In the genomic region with DNA sequence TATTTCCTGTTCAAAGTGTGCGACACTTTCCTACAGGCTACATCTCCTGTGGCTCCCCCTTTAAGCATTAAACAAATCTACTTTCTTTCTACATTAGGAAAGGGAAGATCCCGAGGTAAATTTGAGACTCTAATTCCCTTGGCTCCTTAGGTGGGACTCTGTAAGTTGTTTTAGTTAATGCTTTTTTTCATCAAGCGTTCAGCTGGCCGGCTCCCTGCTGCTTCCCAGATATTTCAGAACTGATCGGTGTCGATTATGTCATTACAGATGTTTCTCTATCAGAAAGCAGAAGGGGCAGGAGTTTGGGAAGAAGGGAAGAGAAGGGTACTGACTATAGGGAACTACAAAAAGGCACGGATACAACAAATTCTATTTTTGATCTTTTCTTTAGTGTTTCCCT, we compare ENCODE assay signal across 8 mouse cellular contexts. TPM values are rescaled to one million over a fixed set of nuclear protein-coding genes. Genes with fewer than 3 reads are reported as not detected.
DNase-seq lines count a peak whose midpoint lies in the region; ATAC-seq and TF ChIP-seq lines count a peak whose summit lies in the region.

No protein-coding gene starts in this region.

- H3K9ac ChIP-seq in kidney, embryonic 15.5 days, result peak overlapping the region; percentile 99
- H3K9ac ChIP-seq in hindbrain, embryonic 13.5 days, result peak overlapping the region; percentile 98
- H3K9ac ChIP-seq in midbrain, embryonic 14.5 days (replicated peaks; ENCODE audit: low read length), result peak overlapping the region; percentile 97

- peak overlapping the region; percentile 86; the same call in 1 of the 2 replicates for H3K27ac ChIP-seq in kidney, embryonic 15.5 days
- H3K27ac ChIP-seq in bone marrow, adult 2 months (ENCODE audit: control insufficient read depth, insufficient read depth, low read depth, low read length, poor library complexity), result peak overlapping the region; percentile 89; the same call in 1 of the 2 replicates
- no peak overlapping the region for H3K27ac ChIP-seq in hindbrain, embryonic 13.5 days
- no peak overlapping the region for H3K27ac ChIP-seq in midbrain, embryonic 14.5 days (replicated peaks; ENCODE audit: low read depth, low read length)

- H3K4me3 ChIP-seq in kidney, embryonic 15.5 days (replicated peaks), result peak overlapping the region; percentile 99
- peak overlapping the region; percentile 98 for H3K4me3 ChIP-seq in bone marrow, adult 2 months (replicated peaks; ENCODE audit: control insufficient read depth, low read depth, low read length)
- peak overlapping the region; percentile 98 for H3K4me3 ChIP-seq in hindbrain, embryonic 13.5 days
- H3K4me3 ChIP-seq in midbrain, embryonic 14.5 days (replicated peaks; ENCODE audit: low read depth, low read length), result peak overlapping the region; percentile 100

- H3K27me3 ChIP-seq in kidney, embryonic 15.5 days, result no peaks in the 10 kb centered on the region
- H3K27me3 ChIP-seq in hindbrain, embryonic 13.5 days, result peaks cover 22% of the 10 kb centered on the region
- H3K27me3 ChIP-seq in midbrain, embryonic 14.5 days (ENCODE audit: control insufficient read depth, insufficient read depth, low read length), result no peaks in the 10 kb centered on the region

- WGBS in kidney, embryonic 15.5 days, result 11% methylated on average over 7 of the region's 7 CpGs
- WGBS in bone marrow, adult 2 months, result 5% methylated on average over 7 of the region's 7 CpGs
- WGBS in hindbrain, embryonic 13.5 days, result 22% methylated on average over 7 of the region's 7 CpGs
- WGBS in midbrain, embryonic 14.5 days, result 19% methylated on average over 7 of the region's 7 CpGs

- H3K4me1 ChIP-seq in kidney, embryonic 15.5 days, result peaks cover 10% of the 10 kb centered on the region
- H3K4me1 ChIP-seq in bone marrow, adult 2 months (ENCODE audit: control insufficient read depth, insufficient read depth, low read length), result no peaks in the 10 kb centered on the region; the same call in 1 of the 2 replicates
- H3K4me1 ChIP-seq in hindbrain, embryonic 13.5 days (replicated peaks), result peaks cover 15% of the 10 kb centered on the region
- H3K4me1 ChIP-seq in midbrain, embryonic 14.5 days (ENCODE audit: control insufficient read depth, insufficient read depth, low read length), result peaks cover 13% of the 10 kb centered on the region

- no peaks in the 10 kb centered on the region for H3K9me3 ChIP-seq in kidney, embryonic 15.5 days (replicated peaks)
- no peaks in the 10 kb centered on the region for H3K9me3 ChIP-seq in hindbrain, embryonic 13.5 days
- H3K9me3 ChIP-seq in midbrain, embryonic 14.5 days (ENCODE audit: control insufficient read depth, low read length), result no peaks in the 10 kb centered on the region

- H3K4me2 ChIP-seq in kidney, embryonic 15.5 days, result peak overlapping the region; percentile 72
- H3K4me2 ChIP-seq in hindbrain, embryonic 13.5 days, result peak overlapping the region; percentile 68
- H3K4me2 ChIP-seq in midbrain, embryonic 14.5 days (ENCODE audit: low read length), result peak overlapping the region; percentile 79

- DNase-seq in kidney, postnatal 4 days, result no peak
- no peak for DNase-seq in midbrain, embryonic 14.5 days
- DNase-seq in retina, embryonic 14.5 days (ENCODE audit: low spot score), result no peak
- no peak for DNase-seq in gastrocnemius, postnatal 25 days

- peaks cover 32% of the 10 kb centered on the region for H3K36me3 ChIP-seq in kidney, embryonic 15.5 days
- H3K36me3 ChIP-seq in hindbrain, embryonic 13.5 days, result peaks cover 26% of the 10 kb centered on the region
- H3K36me3 ChIP-seq in midbrain, embryonic 14.5 days (ENCODE audit: control insufficient read depth, insufficient read depth, low read length), result peaks cover 31% of the 10 kb centered on the region

- no peak for ATAC-seq in kidney, embryonic 15.5 days (replicated peaks; ENCODE audit: low FRiP score)
- no peak for ATAC-seq in hindbrain, embryonic 13.5 days (ENCODE audit: low FRiP score)
- no peak for ATAC-seq in midbrain, embryonic 14.5 days (ENCODE audit: low FRiP score, low TSS enrichment)
- no peak for ATAC-seq in erythroid progenitor cell, adult 5-6 weeks (replicated peaks; ENCODE audit: low FRiP score, poor library complexity, severe bottlenecking)

- no peak for TF ChIP-seq POLR2A in bone marrow, adult 2 months (IDR thresholded peaks at IDR 0.05; ENCODE audit: borderline replicate concordance, control insufficient read depth, low read depth, low read length)

- no peak for TF ChIP-seq CTCF in bone marrow, adult 2 months (IDR thresholded peaks at IDR 0.05; ENCODE audit: control insufficient read depth, insufficient read depth, low read length)

RNA-seq across cellular contexts. Expression of a gene that starts 0.3 kb away (rescaled TPM):
- polyA plus RNA-seq in kidney, embryonic 15.5 days (2015; fragmentation: Nextera tagmentation; extraction: Ambion mirVana), result 2.1 and 2.8 TPM in 2 replicates
- not detected in 2 replicates for polyA plus RNA-seq in bone marrow, adult 2 months (2011; ENCODE audit: insufficient read depth, insufficient read length, low replicate concordance, missing spikeins)
- polyA plus RNA-seq in hindbrain, embryonic 13.5 days (2015; fragmentation: Nextera tagmentation; extraction: Ambion mirVana), result 1.5 and 2.8 TPM in 2 replicates
- 1.2 and 1.6 TPM in 2 replicates for polyA plus RNA-seq in midbrain, embryonic 14.5 days (2014; fragmentation: Nextera tagmentation; extraction: Ambion mirVana)
- total RNA-seq in erythroid progenitor cell, adult 5-6 weeks (2015; ENCODE audit: low replicate concordance), result 6.3 and 8.3 TPM in 2 replicates
- 0.91 and 3.6 TPM in 2 replicates for total RNA-seq in erythroid progenitor cell, adult 5-6 weeks (2017; ENCODE audit: low replicate concordance)
- not detected for total RNA-seq in gastrocnemius, postnatal 25 days (2021)

RNA-seq across cellular contexts. Expression of a gene that starts 0.9 kb away (rescaled TPM):
- polyA plus RNA-seq in kidney, embryonic 15.5 days (2015; fragmentation: Nextera tagmentation; extraction: Ambion mirVana), result 112 and 120 TPM in 2 replicates
- 38.3 and 48.2 TPM in 2 replicates for polyA plus RNA-seq in bone marrow, adult 2 months (2011; ENCODE audit: insufficient read depth, insufficient read length, low replicate concordance, missing spikeins)
- polyA plus RNA-seq in hindbrain, embryonic 13.5 days (2015; fragmentation: Nextera tagmentation; extraction: Ambion mirVana), result 80.1 and 82.5 TPM in 2 replicates
- 65.6 and 88.1 TPM in 2 replicates for polyA plus RNA-seq in midbrain, embryonic 14.5 days (2014; fragmentation: Nextera tagmentation; extraction: Ambion mirVana)
- total RNA-seq in erythroid progenitor cell, adult 5-6 weeks (2015; ENCODE audit: low replicate concordance), result 103 and 123 TPM in 2 replicates
- 116 and 132 TPM in 2 replicates for total RNA-seq in erythroid progenitor cell, adult 5-6 weeks (2017; ENCODE audit: low replicate concordance)
- 10 to 100 TPM; 48.1 to 49.0 TPM for total RNA-seq in gastrocnemius, postnatal 25 days (2021)

RNA-seq across cellular contexts. Expression of a gene that starts 8.1 kb away (rescaled TPM):
- 1.7 and 2.3 TPM in 2 replicates for polyA plus RNA-seq in kidney, embryonic 15.5 days (2015; fragmentation: Nextera tagmentation; extraction: Ambion mirVana)
- 0.95 and 1.9 TPM in 2 replicates for polyA plus RNA-seq in bone marrow, adult 2 months (2011; ENCODE audit: insufficient read depth, insufficient read length, low replicate concordance, missing spikeins)
- polyA plus RNA-seq in hindbrain, embryonic 13.5 days (2015; fragmentation: Nextera tagmentation; extraction: Ambion mirVana), result 0.19 and 0.66 TPM in 2 replicates
- polyA plus RNA-seq in midbrain, embryonic 14.5 days (2014; fragmentation: Nextera tagmentation; extraction: Ambion mirVana), result 0.14 and 0.34 TPM in 2 replicates
- total RNA-seq in erythroid progenitor cell, adult 5-6 weeks (2015; ENCODE audit: low replicate concordance), result not detected in 2 replicates
- total RNA-seq in erythroid progenitor cell, adult 5-6 weeks (2017; ENCODE audit: low replicate concordance), result not detected in 2 replicates
- total RNA-seq in gastrocnemius, postnatal 25 days (2021), result under 1 TPM; 0.24 to 0.26 TPM

RNA-seq across cellular contexts. Expression of a gene that starts 19.1 kb away (rescaled TPM):
- 112 and 118 TPM in 2 replicates for polyA plus RNA-seq in kidney, embryonic 15.5 days (2015; fragmentation: Nextera tagmentation; extraction: Ambion mirVana)
- 65.5 and 78.9 TPM in 2 replicates for polyA plus RNA-seq in bone marrow, adult 2 months (2011; ENCODE audit: insufficient read depth, insufficient read length, low replicate concordance, missing spikeins)
- 116 and 125 TPM in 2 replicates for polyA plus RNA-seq in hindbrain, embryonic 13.5 days (2015; fragmentation: Nextera tagmentation; extraction: Ambion mirVana)
- polyA plus RNA-seq in midbrain, embryonic 14.5 days (2014; fragmentation: Nextera tagmentation; extraction: Ambion mirVana), result 101 and 116 TPM in 2 replicates
- 51.1 and 55.5 TPM in 2 replicates for total RNA-seq in erythroid progenitor cell, adult 5-6 weeks (2015; ENCODE audit: low replicate concordance)
- total RNA-seq in erythroid progenitor cell, adult 5-6 weeks (2017; ENCODE audit: low replicate concordance), result 33.1 and 75.9 TPM in 2 replicates
- total RNA-seq in gastrocnemius, postnatal 25 days (2021), result 10 to 100 TPM; 16.4 to 17.9 TPM

RNA-seq across cellular contexts. Expression of a gene that starts 22.9 kb away (rescaled TPM):
- polyA plus RNA-seq in kidney, embryonic 15.5 days (2015; fragmentation: Nextera tagmentation; extraction: Ambion mirVana), result 0.68 and 0.69 TPM in 2 replicates
- polyA plus RNA-seq in bone marrow, adult 2 months (2011; ENCODE audit: insufficient read depth, insufficient read length, low replicate concordance, missing spikeins), result 7.2 and 8.0 TPM in 2 replicates
- polyA plus RNA-seq in hindbrain, embryonic 13.5 days (2015; fragmentation: Nextera tagmentation; extraction: Ambion mirVana), result 0.65 and 0.90 TPM in 2 replicates
- polyA plus RNA-seq in midbrain, embryonic 14.5 days (2014; fragmentation: Nextera tagmentation; extraction: Ambion mirVana), result 1.2 TPM in 2 replicates
- 82.5 and 87.6 TPM in 2 replicates for total RNA-seq in erythroid progenitor cell, adult 5-6 weeks (2015; ENCODE audit: low replicate concordance)
- 74.3 and 120 TPM in 2 replicates for total RNA-seq in erythroid progenitor cell, adult 5-6 weeks (2017; ENCODE audit: low replicate concordance)
- 1 to 10 TPM; 4.7 TPM for total RNA-seq in gastrocnemius, postnatal 25 days (2021)

Comparison
In these comparisons a context has a peak if more than half of its experiments do, and no peak if none do; other contexts are left out.
1. H3K27ac ChIP-seq: peak in kidney, embryonic 15.5 days (single experiment) and bone marrow, adult 2 months (single experiment); none in hindbrain, embryonic 13.5 days (single experiment) and midbrain, embryonic 14.5 days (single experiment).
2. Peak in every context shown above with its lines, with median percentiles within 50 percentile points of each other: H3K4me2 ChIP-seq, H3K4me3 ChIP-seq and H3K9ac ChIP-seq.